Mouse (Mus musculus) ES-Bruce4 (cell line): ENCODE data around the gene Mprip. TPM values are rescaled to one million over a fixed set of nuclear protein-coding genes. Genes with fewer than 3 reads are reported as not detected.
"Not testable (repeated sequence)": the region's sequence is repeated elsewhere in the genome, so short reads cannot be mapped to it uniquely, and the experiment has no call there.

Experiments
- H3K27ac ChIP-seq: 2 replicates; pipeline ENCODE4 v1.5.1; 2012; ENCODE audit warnings: low read length, inconsistent platforms; ENCODE audit not compliant: insufficient read depth
- H3K27me3 ChIP-seq: 2 replicates; pipeline ENCODE4 v1.6.1; 2012; ENCODE audit warnings: mild to moderate bottlenecking, low read length, inconsistent platforms; ENCODE audit not compliant: control insufficient read depth, poor library complexity, insufficient read depth, severe bottlenecking
- H3K36me3 ChIP-seq: 2 replicates; pipeline ENCODE4 v1.6.1; 2012; ENCODE audit warnings: inconsistent platforms, mild to moderate bottlenecking, low read length, moderate library complexity; ENCODE audit not compliant: control insufficient read depth, poor library complexity, insufficient read depth, severe bottlenecking
- H3K4me1 ChIP-seq: one replicate; pipeline ENCODE4 v1.8.1; 2011; ENCODE audit warnings: low read length; ENCODE audit not compliant: control insufficient read depth, insufficient read depth
- H3K4me3 ChIP-seq: 2 replicates; pipeline ENCODE4 v1.5.1; 2011; ENCODE audit warnings: low read depth, mild to moderate bottlenecking, low read length
- H3K9ac ChIP-seq: 2 replicates; pipeline ENCODE4 v1.6.1; 2012; ENCODE audit warnings: low read depth, mild to moderate bottlenecking, inconsistent platforms; ENCODE audit not compliant: poor library complexity, severe bottlenecking
- H3K9me3 ChIP-seq: replicated peaks from 2 replicates; pipeline ENCODE4 v1.6.1; 2012; ENCODE audit warnings: mild to moderate bottlenecking, low read length, inconsistent platforms; ENCODE audit not compliant: control insufficient read depth, poor library complexity, insufficient read depth, severe bottlenecking
- CTCF ChIP-seq: IDR thresholded peaks from one replicate; pipeline ENCODE4 v1.8.1; 2011; ENCODE audit warnings: low read depth, low read length
- EP300 ChIP-seq: IDR thresholded peaks from 2 replicates; pipeline ENCODE4 v1.6.1; 2011; ENCODE audit warnings: low read depth, low read length; ENCODE audit not compliant: insufficient read depth
- POLR2A ChIP-seq: IDR thresholded peaks from one replicate; pipeline ENCODE4 v1.8.1; 2011; ENCODE audit warnings: low read length; ENCODE audit not compliant: insufficient read depth
- polyA plus RNA-seq: library from polyadenylated mRNA; stranded (reverse); fragments of >200 nt; gene quantifications from 2 replicates; pipeline ENCODE4 v1.2.4, GENCODE M21; 2011; ENCODE audit warnings: low read depth; ENCODE audit not compliant: missing spikeins, insufficient read depth, insufficient read length

The Mprip gene
- 85.9 and 89.9 TPM in 2 replicates for polyA plus RNA-seq

- Histone ChIP-seq H3K9ac (peak within 1 kb of the TSS; percentile 61), H3K9me3 (no peaks in the 10 kb centered on the region), H3K4me3 (peak within 1 kb of the TSS; percentile 89), H3K27ac (no peak within 1 kb of the TSS), H3K4me1 (peaks cover 2% of the 10 kb centered on the region), H3K27me3 (no peaks in the 10 kb centered on the region), H3K36me3 (no peaks in the 10 kb centered on the region)
- no peak for TF ChIP-seq EP300
- TF ChIP-seq POLR2A: no peak
- no peak for TF ChIP-seq CTCF
Measured at GRCm38 (mm10) chr11:59661005-59661404, at the start of gene Mprip. Gene Mprip (plus strand): TSS chr11:59661305.

- Histone ChIP-seq H3K9ac (no peak overlapping the region), H3K4me3 (no peak overlapping the region), H3K27ac (no peak overlapping the region), H3K36me3 (no peaks in the 10 kb centered on the region), H3K27me3 (no peaks in the 10 kb centered on the region), H3K4me1 (no peaks in the 10 kb centered on the region), H3K9me3 (no peaks in the 10 kb centered on the region)
- TF ChIP-seq CTCF: no peak
- TF ChIP-seq POLR2A: no peak
- TF ChIP-seq EP300: no peak
Measured at GRCm38 (mm10) chr11:59611646-59612045, 49.5 kb upstream of the Mprip start.

- Histone ChIP-seq H3K4me1 (no peaks in the 10 kb centered on the region), H3K4me3 (no peak overlapping the region), H3K9me3 (no peaks in the 10 kb centered on the region), H3K27ac (no peak overlapping the region), H3K27me3 (no peaks in the 10 kb centered on the region), H3K36me3 (no peaks in the 10 kb centered on the region), H3K9ac (no peak overlapping the region)
- TF ChIP-seq POLR2A (no peak), EP300 (no peak), CTCF (peak; percentile 6)
Measured at GRCm38 (mm10) chr11:59614120-59614519, 47.0 kb upstream of the Mprip start.

- not testable (repeated sequence) for H3K4me1 ChIP-seq, H3K27ac ChIP-seq, H3K9me3 ChIP-seq, H3K4me3 ChIP-seq, H3K9ac ChIP-seq, H3K27me3 ChIP-seq, H3K36me3 ChIP-seq
Measured at GRCm38 (mm10) chr11:59616986-59617385, 44.1 kb upstream of the Mprip start.

GRCm38 (mm10) chr11:59622214-59622613 is 38.9 kb upstream of the Mprip start:
- H3K4me3 ChIP-seq: no peak overlapping the region
- H3K36me3 ChIP-seq: no peaks in the 10 kb centered on the region
- H3K9ac ChIP-seq: no peak overlapping the region
- no peaks in the 10 kb centered on the region for H3K27me3 ChIP-seq
- no peaks in the 10 kb centered on the region for H3K4me1 ChIP-seq
- H3K27ac ChIP-seq: no peak overlapping the region
- TF ChIP-seq CTCF (no peak), POLR2A (no peak)
- H3K9me3 ChIP-seq: no peaks in the 10 kb centered on the region

- Histone ChIP-seq H3K9me3 (no peaks in the 10 kb centered on the region), H3K36me3 (no peaks in the 10 kb centered on the region), H3K4me3 (no peak overlapping the region), H3K27ac (no peak overlapping the region), H3K9ac (no peak overlapping the region), H3K4me1 (no peaks in the 10 kb centered on the region), H3K27me3 (no peaks in the 10 kb centered on the region)
- TF ChIP-seq POLR2A (no peak), CTCF (peak; percentile 63), EP300 (no peak)
Measured at GRCm38 (mm10) chr11:59624017-59624630, 37.0 kb upstream of the Mprip start.
